Mouse (Mus musculus) urinary bladder, postnatal 36 days (tissue): ENCODE measurements around the gene Lrrc75b.
A peak's percentile ranks its signal among the peaks of the same experiment; 100 is the strongest.
"Not testable (repeated sequence)": the region's sequence is repeated elsewhere in the genome, so short reads cannot be mapped to it uniquely, and the experiment has no call there.

Source experiments
- DNase-seq, 2 experiments: peaks; one replicate each; pipeline ENCODE4 v3.0.0; 2022; ENCODE audit warnings: low spot score in 2 of 2, mixed read lengths in 1 of 2

The Lrrc75b gene

GRCm38 (mm10) chr10:75534216-75534615 lies 25.9 kb downstream of the Lrrc75b start:
- no peak for DNase-seq

GRCm38 (mm10) chr10:75531532-75532090 lies 28.5 kb downstream of the Lrrc75b start:
- DNase-seq: no peak

DNA sequence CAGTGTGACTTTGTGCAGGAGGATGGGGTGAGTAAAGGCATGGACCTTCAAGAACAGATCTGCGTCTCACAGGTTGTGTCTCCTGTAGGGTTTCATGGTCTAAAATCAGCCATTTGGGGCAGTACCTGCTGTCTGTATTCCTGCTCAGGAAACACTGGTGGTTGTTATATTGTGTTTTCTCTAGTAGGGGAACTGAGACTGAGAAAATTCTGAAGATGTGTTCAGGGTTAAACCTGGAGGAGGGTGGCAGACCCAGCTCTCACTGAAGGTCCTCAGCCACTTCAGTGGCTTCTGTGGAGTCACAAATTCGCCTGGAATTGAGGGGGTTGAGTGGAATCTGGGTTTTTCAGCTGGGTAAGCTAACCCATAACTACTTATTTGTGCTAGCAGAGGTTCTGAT lies 29.8 kb downstream of the Lrrc75b start:
- no peak for DNase-seq

DNA sequence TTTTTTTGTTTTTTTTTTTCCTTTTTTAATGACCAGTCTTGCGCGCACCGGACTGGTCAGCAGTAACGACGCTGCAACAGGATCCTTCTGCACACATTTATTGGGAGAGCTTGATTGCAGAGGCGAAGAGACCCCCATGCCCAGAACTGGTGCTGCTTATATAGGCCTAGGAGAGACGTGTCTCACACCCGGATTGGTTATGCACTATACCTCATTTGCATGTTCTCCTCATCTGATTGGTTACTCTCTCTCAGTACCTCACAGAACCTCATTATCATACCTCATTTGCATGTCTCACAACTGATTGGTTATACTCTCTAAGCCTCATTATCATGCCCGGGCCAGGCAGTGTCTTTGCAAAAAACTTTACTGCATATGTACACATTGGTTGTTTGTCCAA lies 34.7 kb downstream of the Lrrc75b start:
- DNase-seq: not testable (repeated sequence)

- DNase-seq: no peak
Measured at GRCm38 (mm10) chr10:75521643-75522042, 38.5 kb downstream of the Lrrc75b start.

GRCm38 (mm10) chr10:75520581-75520980 lies 39.5 kb downstream of the Lrrc75b start:
- DNase-seq: no peak

DNA sequence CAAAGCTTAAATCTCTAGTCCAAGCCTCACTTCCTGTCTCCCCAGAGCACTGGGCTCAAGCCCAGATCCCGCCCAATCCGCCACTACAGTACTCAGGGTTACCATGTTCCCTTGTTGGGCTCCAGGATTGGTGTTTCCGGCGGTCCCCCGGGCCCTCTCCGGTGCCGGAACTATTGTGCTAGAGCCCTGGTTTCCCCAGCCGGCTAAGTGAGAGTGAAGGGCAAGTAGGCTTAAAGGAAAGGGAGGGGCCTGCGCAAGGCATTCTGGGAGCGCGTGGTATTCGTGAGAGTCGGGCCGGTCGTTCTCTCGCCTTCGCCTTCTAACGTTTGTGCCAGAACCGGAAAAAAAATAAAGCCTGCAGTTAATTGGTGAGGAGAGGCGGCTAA lies 42.4 kb downstream of the Lrrc75b start, which contains the start of gene Gucd1:
Gene Gucd1 (minus strand): TSS at position 215 of the 386 bp plus-strand sequence.
- DNase-seq: peak; percentile 97

DNA sequence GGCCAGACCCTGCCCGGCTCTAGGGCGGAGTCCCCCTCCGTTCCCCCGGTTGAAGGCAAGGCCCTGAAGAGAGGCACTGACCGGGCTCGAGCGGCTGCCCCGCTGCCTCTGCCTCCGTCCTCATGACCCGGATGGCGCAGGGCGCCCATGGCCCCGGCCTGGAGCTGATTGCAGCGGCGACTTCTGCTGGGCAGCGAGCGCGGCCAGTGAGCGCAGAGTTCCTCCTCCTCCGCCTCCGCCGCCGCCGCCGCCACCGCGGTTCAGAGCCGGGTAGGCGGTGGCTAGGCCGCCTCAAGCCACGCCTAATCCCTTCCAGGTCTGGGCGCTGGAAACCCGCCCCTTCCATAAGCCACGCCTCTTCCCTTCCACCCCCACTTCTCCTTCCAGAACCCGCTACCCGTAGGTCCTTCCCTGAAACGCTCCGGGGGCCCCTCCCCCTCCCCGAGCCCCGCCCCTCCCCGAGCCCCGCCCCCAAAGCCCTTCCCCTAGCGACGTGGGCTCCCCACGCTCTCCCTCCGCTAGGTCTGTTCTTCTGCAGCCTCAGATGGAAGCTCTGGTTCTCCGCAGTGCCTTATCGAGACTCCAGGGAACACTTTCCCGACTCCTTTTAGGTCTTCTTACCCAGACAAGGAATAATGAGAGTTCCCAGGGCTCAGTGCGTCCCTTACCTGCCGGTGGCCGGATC lies 42.9 kb downstream of the Lrrc75b start, which contains the start of gene Snrpd3:
Gene Snrpd3 (plus strand): TSS at position 479 of the 685 bp plus-strand sequence.
- DNase-seq: peak; percentile 84 to 94

GRCm38 (mm10) chr10:75516724-75517072 lies 43.4 kb downstream of the Lrrc75b start:
- no peak for DNase-seq

- no peak for DNase-seq
Measured at GRCm38 (mm10) chr10:75516038-75516723, 43.9 kb downstream of the Lrrc75b start.

DNA sequence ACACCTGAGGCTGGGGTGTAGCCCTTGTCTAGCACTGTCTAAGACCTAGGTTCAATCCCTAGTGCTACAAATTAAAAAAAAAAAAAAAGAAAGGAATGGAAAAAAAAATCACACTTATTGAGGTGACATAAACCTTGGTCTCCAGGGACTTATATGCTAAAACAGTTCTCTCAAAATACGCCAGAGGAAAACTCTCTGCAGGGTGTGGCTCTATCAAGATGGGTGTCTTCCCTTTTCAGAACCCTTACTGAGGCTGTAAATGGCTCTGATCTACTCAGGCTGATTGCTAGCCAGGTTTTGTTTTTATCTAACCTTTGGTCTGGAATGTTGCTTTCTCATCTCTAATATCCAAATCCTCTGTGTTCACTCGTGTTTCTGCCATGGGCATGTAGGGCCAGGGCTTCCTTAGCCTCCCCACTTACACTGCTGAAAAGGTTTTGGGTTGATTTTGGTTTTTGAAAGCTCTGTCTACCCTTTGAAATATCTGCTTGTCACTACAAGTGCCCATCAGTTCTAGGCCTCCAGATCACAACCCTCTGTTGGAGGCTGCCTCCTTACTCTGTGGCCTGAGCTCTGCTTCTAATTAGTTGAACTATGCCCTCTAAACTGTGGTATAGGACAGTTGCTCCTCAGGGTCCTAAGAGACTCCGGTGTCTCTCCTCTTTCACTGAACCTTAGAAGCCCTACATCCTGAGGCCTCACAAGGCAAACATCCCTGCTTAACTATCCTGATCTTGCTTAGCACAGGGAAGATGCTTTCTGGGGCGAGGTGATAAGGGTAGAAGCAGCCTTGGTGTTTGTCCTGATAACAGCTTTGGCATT lies 44.7 kb downstream of the Lrrc75b start:
- DNase-seq: no peak

- no peak for DNase-seq
Measured at GRCm38 (mm10) chr10:75514361-75514760, 45.8 kb downstream of the Lrrc75b start.

DNA sequence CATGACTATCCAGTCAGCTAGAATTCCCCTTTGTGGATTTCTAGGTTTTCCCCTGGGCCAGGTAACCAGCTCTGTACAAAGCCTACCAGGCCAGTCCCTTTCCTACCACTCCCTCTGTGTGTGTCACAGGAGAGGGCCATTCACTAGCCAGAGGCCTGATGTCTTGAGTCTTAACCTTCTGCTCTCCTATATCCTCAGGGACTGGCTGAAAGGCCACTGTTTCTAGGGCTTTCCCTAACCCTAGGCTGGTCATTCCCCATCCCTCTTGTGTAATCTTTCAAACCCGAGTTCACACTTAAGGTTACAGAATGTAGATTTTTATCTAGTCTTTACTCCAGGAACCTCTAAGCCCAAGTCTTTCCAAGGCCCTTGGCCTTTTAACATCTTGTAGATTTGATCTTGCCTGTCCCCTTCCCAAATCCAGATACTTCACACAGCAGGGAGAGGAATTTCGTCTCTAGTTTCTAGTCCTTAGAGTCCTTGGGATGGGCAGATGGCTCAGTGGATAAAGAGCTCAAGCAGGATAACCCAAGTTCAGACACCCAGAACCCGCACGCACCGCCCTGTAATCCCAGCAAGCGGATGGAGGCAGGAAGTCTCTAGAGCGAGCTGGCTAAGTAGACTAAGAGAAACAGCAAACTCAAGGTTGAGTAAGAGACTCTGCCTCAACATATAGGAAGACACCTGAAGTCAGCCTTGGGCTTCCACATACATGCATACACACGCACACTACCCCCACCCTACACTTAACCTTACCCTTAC lies 46.6 kb downstream of the Lrrc75b start:
- DNase-seq: no peak

GRCm38 (mm10) chr10:75512796-75513195 lies 47.3 kb downstream of the Lrrc75b start:
- no peak for DNase-seq

DNA sequence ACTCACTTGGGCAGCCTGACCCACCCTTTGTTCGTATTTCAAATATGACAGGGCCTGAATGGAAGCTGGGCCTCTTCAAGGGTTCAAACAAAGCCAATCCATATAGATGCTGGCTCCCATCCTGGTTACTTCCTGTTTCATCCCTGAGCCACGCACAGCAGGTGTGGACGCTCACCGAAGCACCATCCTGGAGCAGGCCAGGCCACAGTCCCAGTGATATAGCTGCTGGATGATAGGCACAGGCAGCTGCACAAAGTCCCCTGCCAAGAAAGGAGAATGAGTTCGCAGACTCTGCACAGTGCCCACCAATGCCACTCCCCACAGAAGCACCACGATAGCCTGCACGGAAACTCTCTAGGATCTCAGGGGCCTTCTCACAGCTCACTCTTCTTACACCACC lies 48.2 kb downstream of the Lrrc75b start:
- no peak for DNase-seq

GRCm38 (mm10) chr10:75511060-75511459 lies 49.1 kb downstream of the Lrrc75b start:
- DNase-seq: no peak

- peak in 1 of 2 experiments; percentile 40 for DNase-seq
Measured at GRCm38 (mm10) chr10:75510446-75510845, 49.7 kb downstream of the Lrrc75b start.

DNA sequence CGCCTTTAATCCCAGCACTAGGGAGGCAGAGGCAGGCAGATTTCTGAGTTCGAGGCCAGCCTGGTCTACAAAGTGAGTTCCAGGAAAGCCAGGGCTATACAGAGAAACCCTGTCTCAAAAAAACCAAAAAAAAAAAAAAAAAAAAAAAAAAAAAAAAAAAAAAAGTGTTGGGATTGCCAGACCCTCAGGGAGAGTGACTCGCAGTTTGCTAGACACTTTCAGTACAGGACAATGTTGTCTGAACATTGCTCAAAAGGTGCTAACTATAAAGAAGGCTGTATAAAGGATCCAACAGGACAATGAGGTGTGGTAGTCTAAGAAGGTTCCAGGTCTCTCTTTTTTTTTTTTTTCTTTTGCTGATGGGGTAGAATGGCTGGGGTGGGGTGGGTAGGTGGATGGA lies 54.2 kb downstream of the Lrrc75b start:
- not testable (repeated sequence) for DNase-seq

GRCm38 (mm10) chr10:75505130-75505495 lies 55.0 kb downstream of the Lrrc75b start:
- no peak for DNase-seq

DNA sequence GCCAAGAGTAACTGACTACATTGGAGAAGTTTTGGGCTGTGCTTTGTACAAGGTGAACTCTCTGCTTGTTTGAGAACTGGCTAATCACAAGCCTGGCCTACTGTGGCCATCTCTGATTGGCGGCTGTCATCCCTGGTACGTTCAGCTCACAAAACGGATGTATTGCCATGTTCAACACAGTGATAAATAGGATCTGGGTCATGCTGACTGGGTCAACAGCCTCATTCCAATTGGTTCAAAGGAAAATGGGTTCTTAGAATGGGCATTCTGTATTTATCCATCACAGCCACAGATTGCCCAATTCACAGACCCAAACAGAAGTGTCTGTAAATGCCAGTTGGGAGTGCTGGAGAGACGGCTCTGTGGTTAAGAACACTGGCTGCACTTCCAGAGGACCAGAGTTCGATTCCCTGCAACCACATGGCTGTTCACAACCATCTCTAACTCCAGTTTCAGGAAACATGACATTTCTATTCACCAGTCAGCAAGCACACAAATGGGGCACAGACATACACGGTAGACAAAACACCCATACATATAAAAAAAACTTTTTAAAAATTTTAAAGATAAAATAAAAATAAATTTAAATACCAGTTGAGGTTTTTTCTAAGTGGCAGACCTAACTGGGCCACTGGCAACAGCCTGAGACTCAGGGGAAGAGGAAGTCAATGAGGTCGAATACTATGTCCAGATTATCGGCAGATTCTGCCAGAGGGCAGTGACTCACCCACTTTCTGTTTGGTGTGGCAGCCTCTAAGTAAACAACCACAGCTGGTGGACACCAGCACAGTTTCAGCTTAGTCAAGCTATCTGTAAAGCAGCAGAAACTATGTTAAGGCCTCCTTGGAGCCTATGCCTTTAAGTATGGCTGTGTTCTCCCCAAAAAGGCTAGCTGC lies 55.6 kb downstream of the Lrrc75b start:
- DNase-seq: peak; percentile 33 to 52
